Mouse (Mus musculus): ENCODE measurements around the gene Bcl7a. TPM values are rescaled to one million over a fixed set of nuclear protein-coding genes. Genes with fewer than 3 reads are reported as not detected.

The Bcl7a gene
- total RNA-seq, 2 experiments from 2014 or later: 14.7 to 20.0 TPM

DNA sequence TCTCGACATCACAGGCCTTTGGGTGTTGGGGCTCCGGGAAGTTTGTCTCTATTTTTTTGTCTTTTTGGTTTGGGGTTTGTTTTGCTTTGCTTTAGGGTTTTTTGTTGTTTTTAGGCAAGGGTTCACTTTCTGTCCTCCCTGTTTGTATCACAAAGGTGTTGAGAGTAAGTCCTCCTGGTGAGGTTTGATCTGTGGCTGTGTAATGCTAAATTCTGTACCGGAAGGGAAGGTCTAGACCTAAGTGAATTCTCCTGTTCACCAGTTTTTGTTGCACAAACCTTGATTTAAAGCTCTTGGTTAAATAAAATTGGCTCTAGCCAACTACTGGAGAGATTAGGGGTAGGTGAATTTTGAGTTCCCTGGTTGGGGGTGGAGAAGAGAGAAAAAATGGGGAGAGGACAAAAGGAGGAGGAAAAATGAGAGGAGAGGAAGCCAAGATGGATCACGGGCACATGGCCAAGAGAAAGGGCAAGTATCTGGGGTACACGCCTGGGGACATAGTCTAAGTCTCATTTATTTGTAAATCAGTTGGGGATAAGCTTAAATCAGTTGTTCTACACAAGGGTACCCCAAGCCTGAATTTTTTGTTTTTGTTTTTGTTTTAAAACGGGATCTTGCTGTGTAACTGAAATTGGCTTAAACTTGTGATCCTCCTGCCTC, 32.3 kb downstream of the Bcl7a start:
- ATAC-seq (replicated peaks; ENCODE audit: poor library complexity): no peak

DNA sequence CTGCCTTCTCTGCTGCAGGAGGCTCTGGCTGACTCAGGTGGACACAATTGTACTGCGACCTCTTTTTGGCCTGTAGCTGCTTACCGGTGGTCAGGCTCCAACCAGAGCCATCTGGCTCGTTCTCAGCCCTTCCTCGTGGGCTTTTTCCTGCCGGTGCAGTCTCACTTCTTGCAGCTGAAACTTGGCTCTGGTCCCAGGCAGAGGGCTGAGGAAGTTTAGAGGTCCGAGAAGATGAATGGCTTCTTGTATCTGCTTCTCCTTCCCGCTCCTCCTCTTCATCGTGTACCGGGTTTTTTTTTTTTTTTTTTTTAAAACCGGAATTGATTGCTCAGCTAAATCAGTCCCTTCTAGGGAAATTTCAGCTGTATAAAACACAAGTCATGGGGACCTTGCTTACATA, 32.9 kb downstream of the Bcl7a start:
- peak; percentile 53 for ATAC-seq (replicated peaks; ENCODE audit: poor library complexity)

DNA sequence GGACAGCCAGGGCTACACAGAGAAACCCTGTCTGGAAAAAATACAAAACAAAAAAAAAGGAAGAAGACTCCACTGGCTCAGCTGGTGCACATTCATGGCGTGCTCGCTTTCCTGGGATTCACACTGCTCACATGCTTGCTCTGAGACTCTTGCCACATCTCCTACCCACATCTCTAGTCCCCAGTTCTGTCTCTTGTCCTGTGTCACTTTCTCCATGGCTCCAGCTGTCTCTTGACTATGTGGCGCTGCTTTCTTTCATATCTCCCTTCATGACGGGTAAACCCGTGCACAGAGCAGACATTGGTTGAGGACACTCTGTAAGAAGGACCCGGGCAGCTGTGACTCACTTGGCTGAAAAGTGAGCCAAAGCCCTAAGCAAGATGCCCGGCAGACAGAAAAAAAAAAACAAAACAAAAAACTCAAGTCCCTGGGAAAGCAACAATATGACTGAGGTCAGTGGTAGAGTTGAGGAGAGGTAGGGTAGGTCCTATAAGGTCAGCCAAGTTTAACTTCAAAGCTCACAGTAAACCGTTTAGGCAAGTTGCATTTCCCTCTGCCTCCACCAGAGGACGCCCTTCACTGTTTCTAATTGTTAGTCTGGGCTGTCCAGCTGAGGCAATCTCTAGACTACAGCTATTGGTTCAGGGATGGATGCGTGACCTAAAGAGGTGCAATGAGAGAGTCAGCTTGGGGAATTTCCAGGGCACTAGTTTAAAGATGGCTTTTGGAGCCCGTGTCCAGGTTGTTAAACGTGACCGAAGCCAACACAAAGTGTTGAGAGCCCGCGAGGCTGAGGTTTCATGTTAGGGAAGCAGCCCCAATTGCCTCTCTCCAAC, 33.7 kb downstream of the Bcl7a start:
- peak; percentile 78 for ATAC-seq (replicated peaks; ENCODE audit: poor library complexity)

DNA sequence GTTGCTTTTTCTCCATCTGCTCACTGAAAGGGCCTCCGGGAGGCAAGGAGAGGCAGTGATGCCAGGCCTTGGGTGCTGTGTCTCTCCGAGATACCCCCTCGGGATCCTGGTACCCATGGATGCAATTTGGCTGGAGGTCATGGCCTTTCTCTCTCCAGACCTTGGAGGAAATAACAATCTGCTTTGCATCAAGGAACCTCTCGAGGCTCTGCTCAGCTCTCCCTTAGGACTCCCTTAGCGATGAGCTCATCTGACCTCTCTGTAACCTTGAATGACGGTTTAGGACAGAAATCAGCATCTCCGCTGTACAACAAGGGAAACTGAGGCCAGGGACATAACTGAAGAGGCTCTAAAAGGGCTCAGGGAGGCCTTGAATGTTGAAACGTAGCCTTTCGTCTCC, 35.1 kb downstream of the Bcl7a start:
- no peak for ATAC-seq (replicated peaks; ENCODE audit: poor library complexity)

DNA sequence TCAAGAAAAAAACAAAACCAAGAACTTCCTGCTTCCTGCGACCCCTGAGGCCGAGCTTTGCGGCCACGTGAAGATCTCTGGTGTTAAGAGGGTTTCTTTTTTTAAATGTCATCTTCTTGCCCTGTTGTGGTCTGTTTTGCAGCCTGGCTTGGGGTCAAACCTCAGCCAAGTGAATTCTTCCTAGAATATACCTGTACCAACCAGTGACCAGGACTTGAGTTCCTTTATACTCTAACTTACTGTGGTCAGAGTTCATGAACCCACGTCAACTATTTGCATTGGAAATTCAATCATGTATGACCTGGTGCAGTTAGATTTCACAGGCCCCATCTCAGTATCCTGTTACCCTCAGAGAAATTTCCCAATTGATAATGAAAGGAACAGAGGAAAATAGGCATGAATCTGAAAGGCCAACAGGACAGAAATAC, 35.9 kb downstream of the Bcl7a start:
- no peak for ATAC-seq (replicated peaks; ENCODE audit: poor library complexity)

DNA sequence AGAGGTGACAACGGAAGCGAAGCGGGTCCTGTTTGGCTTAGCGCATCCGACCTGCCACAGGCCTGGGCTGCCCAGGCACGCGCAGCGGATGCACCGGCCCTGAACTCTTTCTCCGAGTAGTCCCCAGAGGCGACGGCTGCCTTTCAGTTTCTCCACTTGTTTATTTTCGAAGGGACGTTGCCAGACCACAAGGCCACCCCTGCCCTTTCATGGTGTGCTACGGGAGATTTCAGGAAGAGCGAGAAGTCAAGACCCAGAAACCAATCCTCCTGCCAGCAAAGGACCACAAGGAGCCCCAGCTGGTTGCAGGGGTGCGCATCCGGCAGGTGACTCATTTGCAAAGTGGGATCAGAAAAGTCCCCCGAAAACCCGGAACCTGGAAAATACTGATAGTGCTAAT, 38.3 kb downstream of the Bcl7a start:
- peak; percentile 25 for ATAC-seq (replicated peaks; ENCODE audit: poor library complexity)

DNA sequence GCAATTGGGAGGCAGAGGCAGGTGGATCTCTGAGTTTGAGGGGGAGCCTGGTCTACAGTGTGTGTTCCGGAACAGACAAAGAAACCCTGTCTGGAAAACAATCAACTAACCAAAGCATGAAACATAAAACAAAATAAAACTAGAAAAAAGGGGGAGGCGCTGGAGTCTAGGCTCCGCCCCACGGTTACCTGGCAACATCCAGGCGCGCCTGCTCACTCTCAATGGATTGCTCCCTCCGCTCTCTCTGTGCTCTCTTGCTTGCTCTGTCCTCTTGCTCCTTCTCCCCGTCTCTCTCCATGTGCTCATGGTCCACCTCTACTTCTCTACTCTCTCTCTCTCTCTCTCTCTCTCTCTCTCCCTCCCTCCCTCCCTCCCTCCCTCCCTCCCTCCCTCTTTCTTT, 39.1 kb downstream of the Bcl7a start:
- ATAC-seq (replicated peaks; ENCODE audit: poor library complexity): no peak

DNA sequence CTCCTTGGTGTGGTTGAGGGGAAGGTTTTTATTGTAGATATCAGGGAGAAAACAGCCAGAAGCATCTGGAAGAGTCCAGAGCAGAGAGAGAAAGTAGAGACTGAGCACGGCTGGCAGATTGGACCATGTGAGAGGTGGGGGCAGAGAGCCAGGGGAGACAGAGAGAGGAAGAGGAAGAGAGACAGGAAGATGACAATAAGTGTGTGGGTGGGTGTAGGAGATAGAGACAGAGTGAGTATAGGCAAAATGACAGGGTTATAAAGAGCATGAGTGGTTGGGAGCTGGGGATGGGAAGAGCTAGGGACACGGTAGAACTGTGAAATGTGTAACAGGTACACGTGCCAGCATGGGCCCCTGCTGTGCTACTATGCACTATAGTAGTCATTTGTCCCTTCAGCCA, 44.8 kb downstream of the Bcl7a start:
- ATAC-seq (replicated peaks; ENCODE audit: poor library complexity): 0 out of 2 replicates have a peak, but pooled peaks have one; percentile 29

DNA sequence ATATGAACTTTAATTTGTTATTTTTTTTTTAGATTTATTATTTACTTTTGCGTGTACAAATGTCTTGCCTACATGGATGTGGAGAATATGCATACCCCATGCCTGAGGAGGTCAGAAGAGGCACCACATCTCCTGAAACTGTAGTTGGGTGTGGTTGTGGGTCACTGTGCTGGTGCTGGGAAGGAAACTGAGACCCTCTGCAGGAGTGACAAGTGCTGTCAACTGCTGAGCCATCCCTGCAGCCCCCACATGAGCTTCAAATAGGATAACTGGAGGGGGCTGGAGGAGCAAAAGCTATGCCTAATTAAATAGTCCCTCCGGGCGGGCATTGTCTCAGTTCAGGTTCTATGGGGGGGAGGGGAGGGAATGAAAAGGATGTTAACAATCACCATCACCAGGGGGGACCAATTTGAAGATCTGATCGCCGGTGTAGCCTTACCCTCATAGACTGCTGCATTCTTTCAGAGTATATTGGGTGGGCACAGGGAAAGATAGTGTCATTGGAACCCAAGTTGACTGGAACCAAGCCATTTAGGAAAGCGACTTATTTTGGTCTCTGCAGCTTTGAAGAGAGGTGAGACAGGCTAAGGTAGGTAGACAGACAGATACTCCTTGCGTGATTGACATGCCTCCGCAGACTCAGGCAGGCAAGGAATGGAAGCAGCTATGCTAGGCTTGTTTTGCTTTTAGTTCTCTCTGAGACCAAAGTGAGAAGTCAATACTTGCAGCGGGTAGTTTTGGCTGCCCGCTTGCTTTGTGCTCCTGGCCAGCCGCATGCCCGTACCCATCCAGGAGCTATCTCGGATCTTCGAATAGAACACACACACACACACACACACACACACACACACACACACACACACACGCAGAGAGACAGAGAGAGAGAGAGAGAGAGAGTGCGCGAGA, 47.2 kb downstream of the Bcl7a start:
- no peak for ATAC-seq (replicated peaks; ENCODE audit: poor library complexity)

DNA sequence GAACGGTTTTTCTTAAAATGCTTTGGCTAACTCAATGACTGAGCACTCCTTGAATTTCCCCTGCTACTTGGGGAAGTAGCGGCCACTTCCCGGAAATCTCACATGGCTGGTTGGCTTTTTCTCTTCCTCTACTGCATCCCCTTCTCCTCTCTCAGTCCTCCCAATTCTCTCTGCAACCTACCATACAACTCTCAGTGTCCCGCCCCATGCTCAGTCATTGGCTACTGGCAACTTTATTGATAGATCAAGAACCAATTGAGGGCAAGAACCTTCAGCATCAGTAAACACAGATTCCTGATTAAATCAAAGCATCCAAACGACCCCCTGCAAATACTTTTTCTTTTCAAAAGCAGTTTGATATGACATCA, 47.8 kb downstream of the Bcl7a start:
- 0 out of 2 replicates have a peak, but pooled peaks have one; percentile 5 for ATAC-seq (replicated peaks; ENCODE audit: poor library complexity)

DNA sequence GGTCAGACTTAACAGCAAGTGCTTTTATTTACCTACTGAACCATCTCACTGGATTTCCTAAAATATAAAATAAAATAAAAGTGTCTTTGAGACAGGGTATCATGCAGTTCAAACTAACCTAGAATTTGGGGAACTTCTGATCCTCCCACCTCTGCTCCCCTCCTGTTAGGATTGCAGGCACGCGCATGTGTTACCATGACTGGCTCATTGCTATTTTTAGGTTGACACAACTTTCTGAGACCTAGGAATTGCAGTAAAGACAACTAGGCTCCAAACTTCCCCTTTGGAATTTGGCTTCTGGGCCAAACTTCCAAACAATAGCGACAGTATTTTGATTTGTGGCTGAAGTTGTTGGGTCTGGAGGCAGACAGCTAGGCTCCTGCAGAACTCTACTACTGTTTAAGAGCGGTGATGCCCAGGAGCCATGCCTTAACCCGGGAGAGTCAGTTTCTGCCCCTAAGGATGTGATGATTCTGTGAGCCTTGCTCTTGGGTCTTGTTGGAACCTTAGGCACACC, 50.2 kb downstream of the Bcl7a start:
- no peak for ATAC-seq (replicated peaks; ENCODE audit: poor library complexity)

DNA sequence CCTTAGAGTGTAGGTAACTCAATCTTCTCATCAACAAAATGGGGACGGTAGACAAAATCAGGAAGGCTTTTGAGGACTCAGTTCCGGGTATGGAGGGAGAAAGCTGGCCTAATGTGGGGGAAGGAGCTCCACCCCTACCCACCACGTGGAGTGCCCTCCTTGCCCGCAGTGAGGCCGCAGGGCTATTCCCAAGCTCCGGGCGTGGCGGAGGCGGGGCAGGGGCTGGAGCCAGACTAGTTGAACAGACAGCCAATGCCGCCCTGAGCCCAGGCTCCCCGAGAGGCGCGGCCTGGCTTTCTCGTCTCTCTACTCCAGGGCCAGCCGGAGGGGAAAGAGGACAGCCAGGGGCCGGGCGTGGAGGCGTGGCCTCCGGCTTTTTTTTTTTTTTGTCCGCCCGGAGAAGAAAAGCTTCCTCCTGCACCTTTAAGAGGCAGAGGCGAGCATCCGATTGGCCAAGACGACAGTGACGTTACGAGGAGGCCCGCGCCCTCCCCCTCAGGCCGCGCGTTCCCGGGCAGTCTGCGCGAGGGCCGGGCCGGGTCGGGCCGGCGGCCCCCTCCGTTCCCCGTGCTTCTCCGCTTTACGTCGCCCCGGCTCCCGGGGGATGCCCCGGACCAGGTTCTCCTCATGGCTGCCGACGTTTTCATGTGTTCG, 50.8 kb downstream of the Bcl7a start, which contains the start of gene Mlxip:
Gene Mlxip (plus strand): TSS at position 496 of the 654 bp plus-strand sequence.
- peak; percentile 86 for ATAC-seq (replicated peaks; ENCODE audit: poor library complexity)

DNA sequence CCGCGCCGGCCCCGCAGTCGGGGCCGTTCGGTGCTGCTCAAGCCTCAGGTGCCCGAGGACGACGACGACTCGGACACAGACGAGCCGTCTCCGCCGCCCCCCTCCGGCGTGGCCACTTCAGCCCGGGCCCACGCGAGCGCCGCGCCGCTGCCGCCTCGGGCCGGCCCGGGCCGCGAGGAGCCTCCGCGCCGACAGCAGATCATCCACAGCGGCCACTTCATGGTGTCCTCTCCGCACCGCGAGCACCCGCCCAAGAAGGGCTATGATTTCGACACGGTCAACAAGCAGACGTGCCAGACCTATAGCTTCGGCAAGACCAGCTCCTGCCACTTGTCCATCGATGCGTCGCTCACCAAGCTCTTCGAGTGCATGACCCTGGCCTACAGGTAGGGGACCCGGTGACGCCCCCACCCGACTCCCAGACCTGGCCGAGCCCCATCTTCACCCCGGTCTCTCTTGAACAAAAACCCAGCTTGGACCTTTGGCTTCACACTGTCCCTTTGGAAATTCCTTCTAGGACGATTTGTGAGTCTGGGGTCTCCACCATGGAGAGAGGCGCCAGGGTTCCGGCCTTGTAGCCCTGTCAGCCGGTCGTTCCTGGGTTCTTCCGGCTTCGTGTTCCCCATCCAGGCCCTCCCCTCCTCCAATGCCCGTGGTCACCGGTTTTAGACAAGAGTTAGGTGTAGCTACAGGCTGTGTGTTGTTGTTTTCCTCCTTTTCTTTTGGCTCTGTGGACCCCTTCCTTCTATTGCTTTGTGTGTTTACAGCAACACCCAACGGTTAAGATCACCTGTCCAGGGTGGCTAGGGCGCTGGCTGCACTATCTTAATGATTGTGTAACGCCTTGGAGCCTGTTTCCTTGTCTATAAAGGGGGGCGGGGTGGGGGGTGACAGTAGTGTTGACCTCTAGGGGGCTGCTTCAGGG, 51.6 kb downstream of the Bcl7a start:
- peak; percentile 17; the same call in 1 of the 2 replicates for ATAC-seq (replicated peaks; ENCODE audit: poor library complexity)

DNA sequence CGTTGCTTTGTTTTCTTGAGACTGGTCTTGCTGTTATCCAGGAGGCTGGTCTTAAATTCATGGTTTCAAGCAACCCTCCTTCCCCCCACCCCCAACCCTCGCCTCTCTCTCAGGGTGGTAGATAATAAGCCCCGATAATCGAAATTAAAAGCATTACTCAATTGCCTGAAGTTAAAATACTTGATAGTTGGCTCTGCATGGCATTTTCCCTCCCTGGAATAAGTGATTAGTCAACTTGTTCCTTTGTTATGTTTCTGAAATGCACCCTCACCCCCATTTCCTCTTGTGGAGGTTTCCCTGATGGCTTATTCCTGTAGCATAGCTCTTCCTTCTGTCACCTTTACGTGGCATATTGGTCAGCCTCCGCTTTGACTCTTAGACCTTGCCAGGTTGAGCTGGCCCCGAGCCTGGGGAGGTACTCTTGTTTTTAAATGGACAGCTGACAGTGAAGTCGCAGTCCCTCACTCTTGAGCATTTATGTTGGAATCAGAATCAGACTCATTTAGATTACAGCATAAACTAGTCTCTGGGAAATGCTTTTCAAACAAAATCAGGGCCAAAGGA, 53.3 kb downstream of the Bcl7a start:
- no peak for ATAC-seq (replicated peaks; ENCODE audit: poor library complexity)

DNA sequence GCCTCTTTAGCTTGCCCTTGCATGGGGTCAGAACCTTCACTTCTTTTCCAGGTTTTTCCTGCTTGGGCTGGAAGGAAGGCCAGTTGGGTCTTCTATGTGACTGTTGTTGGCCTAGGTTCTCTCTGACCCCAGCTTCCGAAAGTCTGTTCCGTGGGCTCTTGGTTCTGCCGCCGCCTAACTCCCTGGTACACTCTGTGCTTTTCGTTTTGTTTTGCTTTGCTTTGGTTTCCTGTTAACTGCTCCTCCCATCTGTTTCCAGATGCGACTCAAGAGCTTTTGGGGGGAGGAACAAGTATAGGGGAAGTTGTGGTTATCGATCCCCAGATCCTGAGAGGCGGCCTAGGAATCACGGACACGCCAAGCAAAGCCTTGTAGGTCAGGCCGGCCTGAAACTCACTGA, 54.2 kb downstream of the Bcl7a start:
- ATAC-seq (replicated peaks; ENCODE audit: poor library complexity): no peak

DNA sequence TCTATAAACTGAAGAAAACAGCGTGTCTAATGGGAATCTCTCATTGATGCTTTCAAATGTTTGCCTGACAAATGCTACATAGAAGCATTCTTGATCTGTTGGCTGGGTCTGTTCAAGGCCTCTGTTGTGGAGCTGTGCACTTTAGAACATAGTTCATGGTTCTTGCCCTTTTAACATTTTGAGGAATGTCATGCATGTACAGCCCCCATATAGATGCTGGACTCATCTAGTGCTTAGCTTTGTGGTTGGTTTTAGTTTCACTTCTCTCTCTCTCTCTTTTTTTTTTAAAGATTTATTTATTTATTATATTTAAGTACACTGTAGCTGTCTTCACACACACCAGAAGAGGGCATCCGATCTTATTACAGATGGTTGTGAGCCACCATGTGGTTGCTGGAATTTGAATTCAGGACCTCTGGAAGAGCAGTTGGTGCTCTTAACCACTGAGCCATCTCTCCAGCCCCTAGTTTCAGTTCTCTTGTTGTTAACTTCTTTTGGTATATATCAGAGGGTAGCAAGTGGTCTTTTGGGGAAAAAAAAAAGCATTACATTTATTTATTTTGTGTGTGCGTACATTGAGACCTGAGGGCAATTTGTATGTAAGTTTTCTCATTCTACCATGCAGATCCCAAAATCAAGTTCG, 55.3 kb downstream of the Bcl7a start:
- no peak for ATAC-seq (replicated peaks; ENCODE audit: poor library complexity)

DNA sequence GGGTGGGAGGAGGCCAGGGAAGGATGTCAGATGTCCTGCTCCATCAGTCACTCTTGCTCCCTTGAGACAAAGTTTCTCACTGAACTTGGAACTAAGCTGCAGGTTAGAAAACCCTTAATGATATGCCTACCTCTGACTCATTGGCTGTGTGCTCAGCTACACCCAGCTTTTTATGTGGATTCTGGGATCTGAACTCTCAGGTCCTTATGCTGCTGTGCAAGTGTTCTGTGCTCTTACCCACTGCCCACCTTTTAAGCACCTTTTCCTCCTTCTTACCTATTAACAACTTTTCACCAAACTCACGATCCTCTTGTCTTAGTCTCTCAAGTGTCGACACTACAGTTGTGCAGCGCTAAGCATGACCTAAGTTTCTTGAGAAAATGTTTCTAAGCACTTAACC, 60.8 kb downstream of the Bcl7a start:
- no peak for ATAC-seq (replicated peaks; ENCODE audit: poor library complexity)

DNA sequence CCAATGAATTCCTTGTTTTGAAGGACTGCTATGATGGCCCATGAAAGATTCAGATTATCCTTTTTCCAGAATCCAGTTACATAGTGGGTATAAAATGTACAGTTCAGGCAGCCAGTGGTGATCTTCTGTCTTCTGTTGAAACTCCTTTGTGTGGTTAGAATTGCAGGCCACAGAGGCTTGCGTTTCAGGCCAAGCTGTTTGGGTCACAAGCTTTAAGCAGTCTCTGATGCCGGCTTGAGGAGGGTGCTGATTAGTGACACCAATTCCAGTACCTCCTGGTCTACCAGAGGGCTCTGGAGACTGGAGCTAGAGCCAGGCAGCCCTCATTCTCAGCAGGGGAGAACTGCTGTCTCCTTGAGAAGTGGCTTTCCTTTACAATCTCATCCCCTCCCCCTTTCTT, 63.3 kb downstream of the Bcl7a start:
- ATAC-seq (replicated peaks; ENCODE audit: poor library complexity): 0 out of 2 replicates have a peak, but pooled peaks have one; percentile 20

DNA sequence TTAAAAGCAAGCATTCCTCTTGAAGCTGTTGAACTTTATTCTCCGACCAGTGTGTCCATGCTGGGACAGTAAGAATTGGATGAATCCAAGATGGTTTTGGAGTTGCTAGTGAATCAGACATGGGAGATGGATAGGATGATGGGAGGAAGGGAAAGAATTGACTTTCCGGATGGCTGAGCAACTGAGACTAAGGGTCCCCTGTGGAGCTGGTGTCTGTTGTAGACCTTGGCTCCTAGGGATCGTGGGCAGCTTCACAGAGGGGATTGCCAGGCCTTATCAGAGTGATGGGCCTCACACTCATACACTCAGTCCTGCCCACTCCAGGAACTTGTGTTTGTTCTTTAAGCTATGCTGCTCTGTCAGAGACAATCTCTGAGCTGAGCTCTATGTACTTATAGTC, 64.5 kb downstream of the Bcl7a start:
- no peak for ATAC-seq (replicated peaks; ENCODE audit: poor library complexity)

Data from megakaryocyte progenitor cell, adult 5-6 weeks (primary cell).